Comparison of ENCODE assay signal across 17 mouse cellular contexts in genomic region chr2:64691444-64691843, GRCm38 (mm10).
DNase-seq lines count a peak whose midpoint lies in the region; ATAC-seq and TF ChIP-seq lines count a peak whose summit lies in the region.
"Had no signal": no experiment of that assay in that cellular context is flagged by ENCODE, and none has a peak within 500 bp of the region (broad histone marks: within the 10 kb centered on the region; RNA-seq: fewer than 3 reads in every experiment).

No protein-coding gene starts in this region.

- H3K27me3 ChIP-seq in hindbrain, embryonic 16.5 days (replicated peaks; ENCODE audit: control insufficient read depth, insufficient read depth, low read length) = no peaks in the 10 kb centered on the region
- no peaks in the 10 kb centered on the region for H3K27me3 ChIP-seq in hindbrain, embryonic 11.5 days (ENCODE audit: control insufficient read depth, insufficient read depth, low read length)
- no peaks in the 10 kb centered on the region for H3K27me3 ChIP-seq in midbrain, postnatal 0 days (ENCODE audit: insufficient read depth, low read length)
- no peaks in the 10 kb centered on the region for H3K27me3 ChIP-seq in midbrain, embryonic 13.5 days
- no peaks in the 10 kb centered on the region for H3K27me3 ChIP-seq in forebrain, postnatal 0 days (ENCODE audit: insufficient read depth, low read length)
- H3K27me3 ChIP-seq: intestine, embryonic 15.5 days; kidney, embryonic 15.5 days; limb, embryonic 13.5 days; liver, embryonic 13.5 days; stomach, embryonic 15.5 days had no signal

- H3K9me3 ChIP-seq in hindbrain, embryonic 16.5 days (ENCODE audit: control insufficient read depth, low read length) = no peaks in the 10 kb centered on the region
- no peaks in the 10 kb centered on the region for H3K9me3 ChIP-seq in hindbrain, embryonic 11.5 days (ENCODE audit: control insufficient read depth, low read length)
- H3K9me3 ChIP-seq in midbrain, postnatal 0 days (ENCODE audit: low read length) = no peaks in the 10 kb centered on the region
- H3K9me3 ChIP-seq in midbrain, embryonic 13.5 days = no peaks in the 10 kb centered on the region
- no peaks in the 10 kb centered on the region for H3K9me3 ChIP-seq in forebrain, postnatal 0 days (ENCODE audit: low read length)
- H3K9me3 ChIP-seq: intestine, embryonic 15.5 days; kidney, embryonic 15.5 days; limb, embryonic 13.5 days; liver, embryonic 13.5 days; stomach, embryonic 15.5 days had no signal

- no peak overlapping the region for H3K9ac ChIP-seq in hindbrain, embryonic 16.5 days (ENCODE audit: low read depth, low read length)
- no peak overlapping the region for H3K9ac ChIP-seq in hindbrain, embryonic 11.5 days (ENCODE audit: low read depth, low read length)
- no peak overlapping the region for H3K9ac ChIP-seq in midbrain, postnatal 0 days (replicated peaks; ENCODE audit: low read length, poor library complexity, severe bottlenecking)
- H3K9ac ChIP-seq in midbrain, embryonic 13.5 days (replicated peaks) = no peak overlapping the region
- no peak overlapping the region for H3K9ac ChIP-seq in forebrain, postnatal 0 days
- H3K9ac ChIP-seq: intestine, embryonic 15.5 days; kidney, embryonic 15.5 days; limb, embryonic 13.5 days; liver, embryonic 13.5 days; lung, embryonic 14.5 days; stomach, embryonic 15.5 days had no signal

- 56% methylated on average over 1 of the region's 1 CpGs for WGBS in hindbrain, embryonic 16.5 days
- WGBS in hindbrain, embryonic 11.5 days = 95% methylated on average over 1 of the region's 1 CpGs
- WGBS in midbrain, postnatal 0 days = 70% methylated on average over 1 of the region's 1 CpGs
- 75% methylated on average over 1 of the region's 1 CpGs for WGBS in midbrain, embryonic 13.5 days
- 26% methylated on average over 1 of the region's 1 CpGs for WGBS in forebrain, postnatal 0 days

- H3K4me2 ChIP-seq in hindbrain, embryonic 16.5 days (ENCODE audit: low read length) = no peak overlapping the region
- H3K4me2 ChIP-seq in hindbrain, embryonic 11.5 days (replicated peaks; ENCODE audit: low read depth, low read length) = no peak overlapping the region
- no peak overlapping the region for H3K4me2 ChIP-seq in midbrain, postnatal 0 days (ENCODE audit: low read depth, low read length, poor library complexity, severe bottlenecking)
- no peak overlapping the region for H3K4me2 ChIP-seq in midbrain, embryonic 13.5 days (replicated peaks)
- H3K4me2 ChIP-seq in forebrain, postnatal 0 days (ENCODE audit: low read depth) = no peak overlapping the region
- H3K4me2 ChIP-seq: intestine, embryonic 15.5 days; kidney, embryonic 15.5 days; limb, embryonic 13.5 days; liver, embryonic 13.5 days; lung, embryonic 14.5 days; stomach, embryonic 15.5 days had no signal

- no peak for DNase-seq in hindbrain, embryonic 11.5 days (ENCODE audit: low spot score)
- DNase-seq in midbrain, postnatal 0 days (ENCODE audit: low spot score) = peak; percentile 63
- peak; percentile 54 for DNase-seq in forebrain, postnatal 0 days
- DNase-seq in embryo, embryonic 9.5 days (ENCODE audit: extremely low spot score) = no peak
- DNase-seq in urinary bladder, adult 2 months (ENCODE audit: low spot score) = no peak
- DNase-seq: cerebellum, postnatal 36 days; liver, embryonic 13.5 days; lung, embryonic 14.5 days; lung, postnatal 4 days; thymus, adult 2 months had no signal

- no peaks in the 10 kb centered on the region for H3K4me1 ChIP-seq in hindbrain, embryonic 16.5 days (ENCODE audit: control insufficient read depth, insufficient read depth, low read depth, low read length)
- no peaks in the 10 kb centered on the region for H3K4me1 ChIP-seq in hindbrain, embryonic 11.5 days (replicated peaks; ENCODE audit: control insufficient read depth, insufficient read depth, low read length)
- H3K4me1 ChIP-seq in midbrain, postnatal 0 days (ENCODE audit: insufficient read depth, low read length) = no peaks in the 10 kb centered on the region
- H3K4me1 ChIP-seq in midbrain, embryonic 13.5 days (replicated peaks) = no peaks in the 10 kb centered on the region
- H3K4me1 ChIP-seq in forebrain, postnatal 0 days (ENCODE audit: insufficient read depth) = no peaks in the 10 kb centered on the region
- H3K4me1 ChIP-seq: intestine, embryonic 15.5 days; kidney, embryonic 15.5 days; limb, embryonic 13.5 days; liver, embryonic 13.5 days; stomach, embryonic 15.5 days had no signal

- no peak overlapping the region for H3K4me3 ChIP-seq in hindbrain, embryonic 16.5 days (ENCODE audit: low read length)
- H3K4me3 ChIP-seq in hindbrain, embryonic 11.5 days (ENCODE audit: low read depth, low read length) = no peak overlapping the region
- H3K4me3 ChIP-seq in midbrain, postnatal 0 days (ENCODE audit: low read depth, low read length) = no peak overlapping the region
- no peak overlapping the region for H3K4me3 ChIP-seq in midbrain, embryonic 13.5 days (replicated peaks)
- no peak overlapping the region for H3K4me3 ChIP-seq in forebrain, postnatal 0 days (ENCODE audit: low read depth, low read length)
- H3K4me3 ChIP-seq: intestine, embryonic 15.5 days; kidney, embryonic 15.5 days; limb, embryonic 13.5 days; liver, embryonic 13.5 days; myocyte; stomach, embryonic 15.5 days had no signal

- H3K36me3 ChIP-seq in hindbrain, embryonic 16.5 days (ENCODE audit: control insufficient read depth, insufficient read depth, low read length) = no peaks in the 10 kb centered on the region
- no peaks in the 10 kb centered on the region for H3K36me3 ChIP-seq in hindbrain, embryonic 11.5 days (ENCODE audit: control insufficient read depth, insufficient read depth, low read length)
- no peaks in the 10 kb centered on the region for H3K36me3 ChIP-seq in midbrain, postnatal 0 days (ENCODE audit: insufficient read depth, low read length)
- no peaks in the 10 kb centered on the region for H3K36me3 ChIP-seq in midbrain, embryonic 13.5 days
- H3K36me3 ChIP-seq in forebrain, postnatal 0 days (ENCODE audit: insufficient read depth) = no peaks in the 10 kb centered on the region
- H3K36me3 ChIP-seq: intestine, embryonic 15.5 days; kidney, embryonic 15.5 days; limb, embryonic 13.5 days; liver, embryonic 13.5 days; stomach, embryonic 15.5 days had no signal

- no peak overlapping the region for H3K27ac ChIP-seq in hindbrain, embryonic 16.5 days (ENCODE audit: low read depth, low read length)
- H3K27ac ChIP-seq in hindbrain, embryonic 11.5 days (ENCODE audit: low read depth, low read length) = no peak overlapping the region
- H3K27ac ChIP-seq in midbrain, postnatal 0 days (ENCODE audit: low read depth, low read length) = no peak overlapping the region
- H3K27ac ChIP-seq in midbrain, embryonic 13.5 days = no peak overlapping the region
- H3K27ac ChIP-seq in forebrain, postnatal 0 days (ENCODE audit: low read depth, low read length) = no peak overlapping the region
- H3K27ac ChIP-seq: intestine, embryonic 15.5 days; kidney, embryonic 15.5 days; limb, embryonic 13.5 days; liver, embryonic 13.5 days; stomach, embryonic 15.5 days had no signal

- no peak for TF ChIP-seq CTCF in midbrain, postnatal 0 days (IDR thresholded peaks at IDR 0.05)
- no peak for TF ChIP-seq CTCF in forebrain, postnatal 0 days (IDR thresholded peaks at IDR 0.05; ENCODE audit: low read depth)

- peak; percentile 63; the same call in 1 of the 2 replicates for ATAC-seq in hindbrain, embryonic 16.5 days
- ATAC-seq in hindbrain, embryonic 11.5 days (ENCODE audit: low FRiP score) = no peak
- no peak for ATAC-seq in midbrain, postnatal 0 days (ENCODE audit: low FRiP score)
- ATAC-seq in midbrain, embryonic 13.5 days = no peak
- ATAC-seq in forebrain, postnatal 0 days = peak; percentile 84
- ATAC-seq: intestine, embryonic 15.5 days had no signal

Comparison
In these comparisons a context has a peak if more than half of its experiments do, and no peak if none do; other contexts are left out.
1. ATAC-seq: peak in hindbrain, embryonic 16.5 days (single experiment) and forebrain, postnatal 0 days (single experiment); none in hindbrain, embryonic 11.5 days (single experiment), midbrain, postnatal 0 days (single experiment) and midbrain, embryonic 13.5 days (single experiment).
2. DNase-seq: peak in midbrain, postnatal 0 days (single experiment) and forebrain, postnatal 0 days (single experiment); none in hindbrain, embryonic 11.5 days (single experiment), embryo, embryonic 9.5 days (single experiment) and urinary bladder, adult 2 months (single experiment).